Comparison of ENCODE assay signal across 11 mouse cellular contexts in the genomic region with DNA sequence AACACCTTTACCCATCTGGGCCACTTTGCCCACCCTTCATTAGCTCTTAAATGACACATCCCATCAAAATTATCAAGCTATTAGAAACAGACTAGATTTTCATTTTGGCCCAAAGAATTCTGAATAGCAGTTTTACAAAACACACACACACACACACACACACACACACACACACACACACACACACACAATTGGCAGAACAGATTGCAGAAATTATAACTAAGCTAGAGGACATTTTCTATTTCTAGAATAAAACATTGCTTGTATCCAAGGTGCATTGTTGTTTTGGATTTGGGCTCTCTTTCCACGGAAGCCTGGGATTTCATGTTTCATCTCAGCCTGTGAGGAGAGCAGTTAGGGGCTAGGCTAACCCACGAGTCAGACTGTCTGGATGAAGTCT.
"Had no signal": no experiment of that assay in that cellular context is flagged by ENCODE, and none has a peak within 500 bp of the region (broad histone marks: within the 10 kb centered on the region; RNA-seq: fewer than 3 reads in every experiment).

No protein-coding gene starts in this region.

- ATAC-seq: intestine, embryonic 16.5 days; liver, embryonic 12.5 days; midbrain, embryonic 16.5 days had no signal

- DNase-seq: kidney, adult 2 months; kidney, postnatal 14 days; lung, postnatal 14 days; retina, postnatal 1 day; right cerebral cortex, postnatal 25 days; spleen, adult 18-20 months; thymus, adult 2 months; thymus, postnatal 36 days had no signal
